Mouse (Mus musculus): ENCODE results near the gene Atp5d.
A peak's percentile ranks its signal among the peaks of the same experiment; 100 is the strongest.
"Not testable (repeated sequence)": the region's sequence is repeated elsewhere in the genome, so short reads cannot be mapped to it uniquely, and the experiment has no call there.

Gene Atp5d

DNA sequence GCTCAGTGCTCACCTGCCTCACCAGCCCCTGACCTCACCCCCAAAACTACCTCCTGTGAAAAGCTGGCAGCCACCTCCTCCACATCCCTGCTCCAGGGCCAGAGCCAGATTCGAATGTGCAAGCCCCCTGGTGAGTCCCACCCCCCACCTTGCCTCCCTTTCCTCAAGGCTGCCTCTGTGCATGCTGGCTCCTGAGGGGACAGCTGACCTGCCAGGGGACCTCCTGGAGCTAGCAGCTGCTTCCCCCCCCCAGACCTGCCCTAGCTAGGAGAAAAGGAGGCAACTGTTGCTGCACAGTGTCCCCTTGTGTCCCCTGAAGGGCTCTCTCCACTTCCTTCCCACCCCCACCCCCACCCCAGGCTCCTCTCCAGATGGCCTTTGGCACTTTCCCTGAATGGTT, 16.8 kb downstream of the Atp5d start:
- DNase-seq = no peak

- DNase-seq = peak; percentile 19
These were observed 17.7 kb downstream of the Atp5d start for GRCm38 (mm10) chr10:80156002-80156751.

GRCm38 (mm10) chr10:80156752-80157053, 18.3 kb downstream of the Atp5d start:
- no peak for DNase-seq

GRCm38 (mm10) chr10:80157141-80157929, 18.9 kb downstream of the Atp5d start:
- DNase-seq = no peak

DNA sequence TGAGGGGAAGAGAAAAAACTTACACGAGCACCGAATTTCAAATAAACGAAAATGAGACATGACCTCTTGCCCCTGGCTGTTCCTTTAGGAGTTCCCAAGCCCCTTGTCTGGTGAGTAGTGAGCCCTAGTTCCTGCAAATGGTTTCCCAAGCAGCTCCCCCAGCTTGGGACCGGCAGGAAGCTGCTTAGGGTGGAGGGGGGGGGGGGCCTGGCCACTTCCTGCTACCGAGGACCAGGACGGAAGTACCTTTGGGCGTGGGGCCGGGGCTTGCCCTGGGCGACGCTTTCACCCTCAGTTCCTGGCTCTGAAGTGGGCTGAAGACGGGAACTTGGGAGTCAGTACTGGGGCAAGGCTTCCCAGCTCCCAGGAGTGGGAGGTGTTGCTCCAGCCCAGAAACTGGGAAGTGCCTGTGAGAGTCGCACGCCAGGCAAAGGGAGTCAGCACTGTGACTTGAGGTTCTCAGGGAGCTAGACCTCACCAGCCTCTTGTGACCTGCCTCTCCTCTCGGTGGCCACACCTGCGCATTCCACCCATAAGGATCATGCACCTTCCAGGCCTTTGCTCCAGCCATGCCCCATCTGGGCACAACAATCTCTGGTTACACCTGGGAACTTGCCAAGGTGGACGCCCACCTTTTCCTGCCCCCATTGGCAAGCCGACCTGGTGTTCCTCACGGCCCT, 20.0 kb downstream of the Atp5d start:
- DNase-seq = peak; percentile 75

DNA sequence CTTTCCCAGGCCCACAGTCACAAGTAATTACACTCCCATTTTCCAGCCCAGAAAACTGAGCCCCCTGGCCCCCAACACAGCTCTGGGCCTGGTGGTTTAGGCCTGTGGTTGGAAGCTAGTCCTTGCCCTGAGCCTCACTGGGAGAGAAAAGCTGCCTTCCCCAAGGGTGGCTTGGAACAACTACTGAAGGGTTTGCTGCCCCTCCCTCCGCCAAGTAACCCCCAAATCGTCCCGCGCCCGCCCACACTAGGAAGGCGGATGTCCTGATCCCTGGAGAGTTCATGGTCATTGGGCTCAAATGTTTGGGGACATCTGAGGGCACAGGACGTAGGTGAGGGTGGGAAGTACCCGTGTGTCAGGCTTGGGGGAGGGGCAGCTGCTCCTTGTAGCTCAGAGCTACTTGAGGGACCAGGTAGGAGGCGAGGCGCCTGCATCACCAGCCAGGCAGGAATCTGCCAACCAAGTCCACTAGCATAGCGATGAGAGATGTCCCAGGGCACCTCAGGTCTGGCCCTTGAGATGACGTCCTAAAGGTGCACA, 20.7 kb downstream of the Atp5d start:
- peak; percentile 75 for DNase-seq

DNA sequence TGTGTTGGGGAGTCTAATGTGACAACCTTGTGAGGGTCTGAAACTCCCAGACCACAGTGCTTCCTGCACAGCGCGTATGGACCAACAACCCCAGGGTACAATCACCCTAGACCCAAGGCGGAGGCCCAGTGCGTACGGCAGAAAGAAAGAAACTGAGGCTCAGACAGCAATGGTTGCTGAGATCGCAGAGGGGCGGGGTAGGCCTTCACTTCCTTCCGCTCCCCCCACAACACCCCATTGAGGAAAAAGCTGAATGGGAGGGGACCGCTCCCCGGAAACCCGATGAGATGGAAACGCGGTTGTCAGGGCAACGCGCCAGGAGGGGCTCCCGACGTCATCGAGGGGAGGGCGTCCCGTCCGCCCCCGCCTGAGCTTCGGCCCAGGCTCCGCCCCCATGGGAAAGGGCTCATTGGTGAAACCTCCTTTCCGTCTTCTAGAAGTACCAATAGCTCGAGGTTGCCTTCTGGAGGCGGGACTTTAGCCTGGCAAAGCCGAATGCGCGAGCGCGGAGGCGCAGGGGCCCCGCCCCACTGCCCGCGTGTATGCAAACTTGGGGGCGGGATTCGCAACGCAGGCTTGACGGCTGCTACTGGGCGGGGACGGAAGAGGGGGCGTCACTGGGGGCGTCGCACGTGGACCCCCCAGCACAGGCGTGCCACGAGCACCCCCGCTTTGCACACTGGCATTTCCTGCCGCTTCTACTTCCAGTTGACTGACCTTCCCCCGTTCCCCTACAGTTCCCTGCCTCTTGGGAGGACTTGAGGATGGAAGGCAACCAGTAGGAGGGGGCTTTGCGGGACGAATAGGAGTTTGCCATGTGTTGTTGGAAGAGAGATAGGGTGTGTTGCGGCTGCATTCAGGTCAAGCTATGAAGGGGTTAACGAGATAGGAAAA, 21.4 kb downstream of the Atp5d start:
- peak; percentile 99 for DNase-seq

DNA sequence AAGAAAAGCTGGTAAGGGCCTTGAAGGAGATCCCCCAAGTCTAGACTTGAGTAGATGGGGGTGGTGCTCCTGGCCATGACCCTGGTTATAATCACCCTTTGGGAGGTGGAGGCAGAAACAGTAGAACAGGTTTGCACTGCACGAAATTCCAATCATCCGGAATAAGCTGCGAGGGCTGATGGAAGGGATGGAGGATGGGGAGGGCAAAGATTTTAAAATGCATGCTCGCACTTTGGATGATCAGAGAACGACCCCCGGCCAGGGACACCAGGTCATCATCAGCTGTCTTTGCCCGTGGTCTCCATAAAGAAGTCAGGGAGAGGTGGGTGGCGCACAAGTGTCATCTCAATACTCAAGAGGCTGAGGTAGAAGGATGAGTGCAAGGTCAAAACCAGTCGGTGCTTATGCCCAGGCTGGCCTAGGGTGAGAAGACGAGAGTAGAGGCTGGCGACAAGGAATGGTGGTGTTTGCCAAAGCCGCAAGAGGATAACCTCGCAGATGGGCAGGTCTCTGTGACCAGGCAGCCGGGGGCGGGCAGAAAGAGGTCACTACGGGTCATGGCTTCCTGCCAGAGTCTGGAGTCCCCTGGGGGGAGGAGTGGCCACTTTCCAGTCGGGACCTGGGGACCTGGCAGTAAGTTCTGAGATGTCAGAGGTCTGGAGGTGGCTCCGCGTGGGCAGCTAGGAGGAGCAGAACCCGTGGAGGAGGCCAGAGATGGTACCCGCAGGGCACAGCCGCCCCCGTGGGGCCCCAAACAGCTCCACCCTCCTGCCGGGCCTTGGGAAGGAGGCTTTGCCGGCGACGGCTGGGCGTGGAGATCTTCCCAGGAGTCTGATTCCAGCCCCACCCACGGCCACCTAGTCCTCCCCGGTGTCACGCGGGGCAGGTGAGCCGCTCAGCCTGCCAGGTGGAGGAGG, 22.3 kb downstream of the Atp5d start:
- peak; percentile 99 for DNase-seq

GRCm38 (mm10) chr10:80161522-80162242, 23.2 kb downstream of the Atp5d start:
- DNase-seq = peak; percentile 66

GRCm38 (mm10) chr10:80162243-80162608, 23.8 kb downstream of the Atp5d start:
- peak; percentile 12 for DNase-seq

GRCm38 (mm10) chr10:80162716-80163299, 24.4 kb downstream of the Atp5d start:
- peak; percentile 26 for DNase-seq

GRCm38 (mm10) chr10:80163721-80164120, 25.3 kb downstream of the Atp5d start:
- peak; percentile 36 for DNase-seq

GRCm38 (mm10) chr10:80164161-80164997, 25.9 kb downstream of the Atp5d start:
- DNase-seq = peak; percentile 50

DNA sequence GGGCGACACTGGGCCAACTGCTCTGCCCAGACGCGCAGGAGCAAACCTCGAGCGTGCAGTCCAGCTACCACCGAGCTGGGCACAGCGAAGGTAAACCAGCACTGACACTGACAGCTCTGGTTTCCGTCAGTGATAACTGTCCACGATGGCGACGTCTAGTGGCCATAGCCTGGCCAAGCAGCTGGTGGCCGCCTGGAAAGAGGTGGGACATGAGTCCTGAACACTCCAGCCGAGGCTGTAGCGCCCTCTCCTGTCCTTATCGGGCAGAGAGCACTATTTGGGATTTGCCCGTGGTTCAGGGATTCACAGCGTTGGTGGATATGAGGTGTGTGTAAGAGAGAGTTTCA, 26.5 kb downstream of the Atp5d start:
- DNase-seq = peak; percentile 99

- peak; percentile 66 for DNase-seq
These were observed 27.1 kb downstream of the Atp5d start, which contains the start of gene Cirbp for GRCm38 (mm10) chr10:80165392-80166128. TSS of gene Cirbp (plus strand) at chr10:80165985.

DNA sequence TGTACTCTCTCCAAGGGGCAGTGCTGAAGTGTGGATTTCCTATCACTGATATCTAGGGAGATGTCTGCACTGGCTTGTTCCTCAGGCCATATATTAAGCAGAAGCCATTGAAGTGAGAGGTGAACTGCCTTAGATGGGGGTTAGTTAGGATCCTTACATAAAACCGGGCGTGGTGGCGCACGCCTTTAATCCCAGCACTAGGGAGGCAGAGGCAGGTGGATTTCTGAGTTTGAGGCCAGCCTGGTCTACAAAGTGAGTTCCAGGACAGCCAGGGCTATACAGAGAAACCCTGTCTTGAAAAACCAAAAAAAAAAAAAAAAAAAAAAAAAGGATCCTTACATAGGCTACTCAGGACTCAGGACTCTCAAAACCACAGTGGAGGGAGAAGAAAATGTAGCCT, 27.7 kb downstream of the Atp5d start:
- not testable (repeated sequence) for DNase-seq

DNA sequence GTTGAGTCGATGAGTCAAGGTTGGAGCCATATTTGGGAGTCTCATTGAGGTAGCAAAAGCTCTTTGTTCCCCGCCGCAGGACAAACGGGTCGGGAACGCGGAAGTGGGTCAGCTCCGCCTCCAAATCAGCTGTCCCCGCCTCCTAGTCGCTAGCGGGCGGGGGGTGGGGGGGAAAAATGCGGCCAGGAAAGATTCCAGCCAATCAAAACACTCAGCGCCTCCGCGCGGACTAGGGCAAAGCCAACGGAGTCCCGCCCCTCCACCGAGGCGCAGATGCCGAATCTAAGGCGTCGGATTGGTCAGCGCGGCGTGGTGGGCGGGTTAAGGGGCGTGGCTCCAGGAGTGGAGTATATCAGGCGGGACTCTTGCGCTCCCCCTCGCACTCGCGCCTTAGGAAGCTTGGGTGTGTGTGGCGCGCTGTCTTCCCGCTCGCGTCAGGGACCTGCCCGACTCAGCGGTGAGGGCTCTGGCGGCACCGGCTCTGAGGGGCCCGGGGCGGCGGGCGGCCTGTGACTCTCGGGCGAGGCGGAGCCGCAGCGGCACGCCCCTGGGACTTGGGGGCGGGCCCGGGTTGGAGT, 29.1 kb downstream of the Atp5d start:
- peak; percentile 98 for DNase-seq

GRCm38 (mm10) chr10:80168038-80168661, 29.7 kb downstream of the Atp5d start:
- DNase-seq = peak; percentile 97
